Mouse (Mus musculus) neural tube, embryonic 13.5 days (tissue): Measurements from ENCODE around the gene Actr10. TPM values are rescaled to one million over a fixed set of nuclear protein-coding genes. Genes with fewer than 3 reads are reported as not detected.

Experiments used
- ATAC-seq: fragments of 200-750 bp; cut with Nextera tagmentation; 2 replicates; pipeline ENCODE4 v1.8.0; 2017; ENCODE audit warnings: low read depth, mild to moderate bottlenecking, moderate TSS enrichment, moderate library complexity
- H3K27ac ChIP-seq: fragments of 300-500 bp; sonication (generic); replicated peaks from 2 replicates; pipeline ENCODE4 v1.5.1; 2015; ENCODE audit warnings: moderate library complexity, mild to moderate bottlenecking, inconsistent platforms
- H3K27me3 ChIP-seq: fragments of 300-500 bp; sonication (generic); 2 replicates; pipeline ENCODE4 v1.6.1; 2015; ENCODE audit warnings: mild to moderate bottlenecking, inconsistent platforms
- H3K36me3 ChIP-seq: fragments of 300-500 bp; sonication (generic); 2 replicates; pipeline ENCODE4 v1.6.1; 2015; ENCODE audit warnings: mild to moderate bottlenecking, inconsistent platforms
- H3K4me1 ChIP-seq: fragments of 300-500 bp; sonication (generic); replicated peaks from 2 replicates; pipeline ENCODE4 v1.6.1; 2015; ENCODE audit warnings: inconsistent platforms
- H3K4me2 ChIP-seq: fragments of 300-500 bp; sonication (generic); 2 replicates; pipeline ENCODE4 v1.6.1; 2015; ENCODE audit warnings: inconsistent platforms, mild to moderate bottlenecking, moderate library complexity
- H3K4me3 ChIP-seq: fragments of 300-500 bp; sonication (generic); 2 replicates; pipeline ENCODE4 v1.5.1; 2015; ENCODE audit warnings: mild to moderate bottlenecking, inconsistent platforms
- H3K9ac ChIP-seq: fragments of 300-500 bp; sonication (generic); 2 replicates; pipeline ENCODE4 v1.6.1; 2015; ENCODE audit warnings: moderate library complexity, mild to moderate bottlenecking, inconsistent platforms
- H3K9me3 ChIP-seq: fragments of 300-500 bp; sonication (generic); 2 replicates; pipeline ENCODE4 v1.6.1; 2016; ENCODE audit warnings: inconsistent platforms
- WGBS: fragments of 180-500 bp; shearing (Covaris S2); methylation state at CpG from one replicate; pipeline ENCODE4 v1.1.7; 2015; 5-methylcytosine and 5-hydroxymethylcytosine counted together
- polyA plus RNA-seq: library from polyadenylated mRNA; unstranded; fragments of >200 nt; fragmentation: Nextera tagmentation; extraction: Ambion mirVana; gene quantifications from 2 replicates; pipeline ENCODE4 v1.2.1, GENCODE M21; 2015

Gene Actr10
- polyA plus RNA-seq, 1 experiment from 2014 or later = 256 TPM

GRCm38 (mm10) chr12:70911029-70911428 lies 26.6 kb upstream of the Actr10 start:
- Histone ChIP-seq H3K27me3 (no peaks in the 10 kb centered on the region), H3K4me1 (peaks cover 4% of the 10 kb centered on the region; the same call in 1 of the 2 replicates), H3K36me3 (no peaks in the 10 kb centered on the region), H3K9ac (no peak overlapping the region), H3K4me3 (no peak overlapping the region), H3K4me2 (no peak overlapping the region), H3K27ac (no peak overlapping the region), H3K9me3 (no peaks in the 10 kb centered on the region)
- peak; percentile 86 for ATAC-seq
- 12% methylated on average over 5 of the region's 5 CpGs for WGBS

DNA sequence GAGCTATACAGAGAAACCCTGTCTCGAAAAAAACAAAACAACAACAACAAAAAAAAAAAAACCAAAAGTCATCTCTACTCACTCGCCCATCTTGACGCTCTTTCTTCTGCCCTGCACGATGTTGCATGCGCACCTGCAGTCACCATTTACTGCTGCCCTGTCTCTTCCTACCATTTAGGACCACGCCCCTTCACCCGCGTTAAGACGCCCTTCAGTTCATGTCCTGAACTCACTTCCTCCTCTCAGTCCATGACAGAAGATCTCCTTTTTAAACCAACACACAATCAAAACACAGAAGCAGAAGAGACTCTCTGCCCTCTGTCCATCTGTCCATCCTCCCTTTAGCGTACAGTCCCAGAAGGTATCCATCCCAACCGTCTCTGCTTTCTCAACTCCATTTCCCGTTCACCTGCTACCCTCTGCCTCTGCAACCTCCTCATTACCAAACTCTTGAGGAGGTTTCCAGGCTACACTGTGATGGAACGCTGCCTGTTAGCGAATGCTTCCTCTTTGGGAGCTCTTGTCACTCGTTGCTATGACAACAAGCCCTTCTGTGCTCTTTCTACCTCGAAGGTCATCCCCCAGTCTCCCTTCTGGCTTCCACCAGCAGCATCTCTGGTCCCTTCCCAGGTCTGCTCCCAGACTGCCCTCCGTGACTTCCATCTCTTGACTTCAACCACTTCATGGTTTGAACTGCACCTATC lies 25.8 kb upstream of the Actr10 start:
- 69% methylated on average over 17 of the region's 17 CpGs for WGBS
- Histone ChIP-seq H3K4me3 (no peak overlapping the region), H3K4me2 (no peak overlapping the region), H3K27me3 (no peaks in the 10 kb centered on the region), H3K9ac (no peak overlapping the region), H3K9me3 (no peaks in the 10 kb centered on the region), H3K36me3 (no peaks in the 10 kb centered on the region), H3K4me1 (peaks cover 4% of the 10 kb centered on the region; the same call in 1 of the 2 replicates), H3K27ac (no peak overlapping the region)
- no peak for ATAC-seq

- no peak for ATAC-seq
Measured at GRCm38 (mm10) chr12:70913429-70913828, 24.2 kb upstream of the Actr10 start.

DNA sequence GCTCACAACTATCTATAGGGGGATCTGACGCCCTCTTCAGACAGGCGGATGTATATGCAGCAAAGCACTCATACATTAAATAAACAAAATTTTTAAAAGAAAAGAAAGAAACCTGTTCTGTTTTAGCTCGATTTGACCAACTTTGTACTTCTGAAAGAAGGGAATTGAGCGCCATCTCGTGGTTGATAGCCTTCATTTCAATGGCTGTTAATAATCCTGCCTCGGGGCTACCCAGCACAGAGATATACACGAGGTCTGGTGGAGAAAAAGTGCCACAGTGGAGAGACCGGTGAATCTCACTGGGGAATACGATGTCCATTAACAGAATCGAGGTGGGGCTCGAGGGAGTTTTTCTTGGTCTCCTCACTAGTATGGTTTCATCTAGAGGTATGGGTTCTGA lies 23.3 kb upstream of the Actr10 start:
- H3K27me3 ChIP-seq = no peaks in the 10 kb centered on the region
- no peaks in the 10 kb centered on the region for H3K9me3 ChIP-seq
- H3K36me3 ChIP-seq = no peaks in the 10 kb centered on the region
- WGBS = 50% methylated on average over 11 of the region's 11 CpGs
- ATAC-seq = no peak
- H3K4me2 ChIP-seq = no peak overlapping the region
- peaks cover 4% of the 10 kb centered on the region; the same call in 1 of the 2 replicates for H3K4me1 ChIP-seq
- H3K27ac ChIP-seq = no peak overlapping the region
- H3K9ac ChIP-seq = no peak overlapping the region
- no peak overlapping the region for H3K4me3 ChIP-seq

More at GRCm38 (mm10) chr12:70913429-70913828, 24.2 kb upstream of the Actr10 start:
- Histone ChIP-seq H3K9ac (no peak overlapping the region), H3K27me3 (no peaks in the 10 kb centered on the region), H3K36me3 (no peaks in the 10 kb centered on the region), H3K4me1 (peaks cover 4% of the 10 kb centered on the region; the same call in 1 of the 2 replicates), H3K4me3 (no peak overlapping the region), H3K4me2 (no peak overlapping the region), H3K9me3 (no peaks in the 10 kb centered on the region), H3K27ac (no peak overlapping the region)
- WGBS = 44% methylated on average over 3 of the region's 3 CpGs

- WGBS = 91% methylated on average over 4 of the region's 4 CpGs
- Histone ChIP-seq H3K9me3 (no peaks in the 10 kb centered on the region), H3K4me2 (no peak overlapping the region)
Measured at GRCm38 (mm10) chr12:70929781-70930180, 7.9 kb upstream of the Actr10 start.

DNA sequence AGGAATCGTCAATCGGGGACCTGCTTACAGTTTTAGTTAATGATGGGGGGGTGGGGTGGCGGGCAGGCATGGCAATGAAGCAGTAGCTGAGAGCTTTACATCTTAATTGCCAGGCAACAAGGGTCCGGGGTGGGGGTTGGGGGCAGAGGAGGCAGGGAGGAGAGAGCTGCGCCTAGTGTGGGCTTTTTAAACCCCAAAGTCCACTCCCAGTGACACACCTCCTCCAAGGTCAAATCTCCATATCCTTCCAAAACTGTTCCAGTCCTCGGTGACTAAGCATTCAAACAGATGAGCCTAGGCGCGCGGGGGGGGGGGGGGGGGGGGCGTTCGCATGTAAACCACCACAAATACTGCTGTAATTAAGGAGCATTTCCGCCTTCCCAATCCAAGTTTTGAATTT lies 507 bp upstream of the Actr10 start:
- Histone ChIP-seq H3K4me1 (peaks cover 12% of the 10 kb centered on the region), H3K27ac (peak overlapping the region; percentile 90), H3K4me3 (peak overlapping the region; percentile 81), H3K27me3 (no peaks in the 10 kb centered on the region), H3K9ac (peak overlapping the region; percentile 91), H3K4me2 (peak overlapping the region; percentile 78), H3K36me3 (peaks cover 9% of the 10 kb centered on the region), H3K9me3 (no peaks in the 10 kb centered on the region)
- peak; percentile 53 for ATAC-seq
- 18% methylated on average over 11 of the region's 12 CpGs for WGBS

More at GRCm38 (mm10) chr12:70929781-70930180, 7.9 kb upstream of the Actr10 start:
- Histone ChIP-seq H3K9ac (no peak overlapping the region), H3K4me1 (no peaks in the 10 kb centered on the region), H3K27me3 (no peaks in the 10 kb centered on the region), H3K4me3 (no peak overlapping the region), H3K27ac (no peak overlapping the region), H3K36me3 (no peaks in the 10 kb centered on the region)
- no peak for ATAC-seq

DNA sequence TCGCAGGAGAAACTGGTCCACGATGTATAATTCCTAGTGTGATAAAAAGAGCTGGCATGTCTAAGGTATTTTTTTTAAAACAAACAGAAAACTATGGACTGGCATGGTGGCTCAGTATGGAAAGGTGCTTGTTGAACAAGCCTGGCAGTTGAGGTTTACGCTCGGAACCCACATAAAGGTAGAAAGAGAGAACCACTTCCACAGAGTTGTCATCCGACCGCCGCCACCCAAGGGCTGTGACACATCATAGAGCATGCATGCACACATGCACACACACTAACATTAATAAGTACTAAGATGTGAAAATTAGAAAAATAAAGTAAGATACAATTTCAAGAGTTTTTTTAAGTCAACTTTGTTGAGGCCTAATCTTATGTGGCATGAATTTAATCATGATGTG lies 3.1 kb downstream of the Actr10 start:
- Histone ChIP-seq H3K4me2 (no peak overlapping the region), H3K9me3 (no peaks in the 10 kb centered on the region), H3K27me3 (no peaks in the 10 kb centered on the region), H3K36me3 (peaks cover 37% of the 10 kb centered on the region), H3K27ac (no peak overlapping the region), H3K9ac (no peak overlapping the region), H3K4me3 (no peak overlapping the region), H3K4me1 (peaks cover 12% of the 10 kb centered on the region)
- ATAC-seq = no peak
- WGBS = 98% methylated on average over 7 of the region's 7 CpGs

- no peak overlapping the region for H3K27ac ChIP-seq
- H3K9ac ChIP-seq = no peak overlapping the region
- peaks cover 6% of the 10 kb centered on the region for H3K4me1 ChIP-seq
- no peaks in the 10 kb centered on the region for H3K9me3 ChIP-seq
- no peak overlapping the region for H3K4me3 ChIP-seq
- WGBS = 98% methylated on average over 5 of the region's 5 CpGs
- H3K27me3 ChIP-seq = no peaks in the 10 kb centered on the region
- H3K36me3 ChIP-seq = peaks cover 63% of the 10 kb centered on the region
- no peak overlapping the region for H3K4me2 ChIP-seq
- ATAC-seq = no peak
Measured at GRCm38 (mm10) chr12:70944181-70944580, 6.5 kb downstream of the Actr10 start.

- ATAC-seq = no peak
- no peaks in the 10 kb centered on the region for H3K4me1 ChIP-seq
- H3K36me3 ChIP-seq = peaks cover 74% of the 10 kb centered on the region
- no peak overlapping the region for H3K4me2 ChIP-seq
- H3K4me3 ChIP-seq = no peak overlapping the region
- H3K27me3 ChIP-seq = no peaks in the 10 kb centered on the region
- H3K9me3 ChIP-seq = no peaks in the 10 kb centered on the region
- no peak overlapping the region for H3K9ac ChIP-seq
- H3K27ac ChIP-seq = no peak overlapping the region
- WGBS = 94% methylated on average over 10 of the region's 10 CpGs
Measured at GRCm38 (mm10) chr12:70946585-70947256, 9.1 kb downstream of the Actr10 start.

DNA sequence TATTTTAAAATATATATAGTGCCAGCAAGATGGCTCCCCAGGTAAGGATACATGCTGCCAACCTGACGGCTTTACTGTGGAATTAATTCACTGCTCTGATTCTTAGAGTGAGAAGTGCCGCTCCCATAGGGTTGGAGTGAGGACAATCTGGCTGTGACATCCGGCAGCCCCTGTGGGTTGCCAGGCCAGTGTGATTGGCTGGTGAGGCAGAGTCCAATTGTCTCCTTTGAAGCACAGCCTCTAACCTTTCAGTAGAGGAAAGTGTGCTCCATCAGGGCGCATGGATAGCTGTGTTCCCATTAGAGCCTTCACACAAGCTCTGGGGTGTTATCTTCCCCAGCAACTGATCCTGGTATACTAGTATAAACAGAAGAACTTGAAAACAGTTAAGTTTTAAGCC lies 21.0 kb downstream of the Actr10 start:
- ATAC-seq = no peak
- no peak overlapping the region for H3K9ac ChIP-seq
- 87% methylated on average over 4 of the region's 4 CpGs for WGBS

GRCm38 (mm10) chr12:70967581-70967980 lies 29.9 kb downstream of the Actr10 start:
- peak overlapping the region; percentile 56 for H3K4me2 ChIP-seq
- H3K9me3 ChIP-seq = no peaks in the 10 kb centered on the region
- peak overlapping the region; percentile 80 for H3K9ac ChIP-seq
- H3K27me3 ChIP-seq = no peaks in the 10 kb centered on the region
- ATAC-seq = no peak
- peaks cover 22% of the 10 kb centered on the region for H3K36me3 ChIP-seq
- peak overlapping the region; percentile 61 for H3K4me3 ChIP-seq
- peak overlapping the region; percentile 90 for H3K27ac ChIP-seq
- WGBS = 50% methylated on average over 8 of the region's 8 CpGs
- H3K4me1 ChIP-seq = peaks cover 7% of the 10 kb centered on the region

More for the DNA sequence above, 21.0 kb downstream of the Actr10 start:
- H3K36me3 ChIP-seq = peaks cover 89% of the 10 kb centered on the region
- H3K4me1 ChIP-seq = no peaks in the 10 kb centered on the region
- no peaks in the 10 kb centered on the region for H3K27me3 ChIP-seq
- no peak overlapping the region for H3K4me2 ChIP-seq
- H3K4me3 ChIP-seq = no peak overlapping the region
- no peaks in the 10 kb centered on the region for H3K9me3 ChIP-seq
- H3K27ac ChIP-seq = no peak overlapping the region

- Histone ChIP-seq H3K27me3 (no peaks in the 10 kb centered on the region), H3K4me1 (peaks cover 7% of the 10 kb centered on the region), H3K9ac (peak overlapping the region; percentile 80), H3K36me3 (peaks cover 16% of the 10 kb centered on the region), H3K4me2 (peak overlapping the region; percentile 56), H3K9me3 (no peaks in the 10 kb centered on the region), H3K27ac (peak overlapping the region; percentile 90), H3K4me3 (peak overlapping the region; percentile 61)
- under 1% methylated on average over 35 of the region's 35 CpGs for WGBS
- ATAC-seq = peak; percentile 87
Measured at GRCm38 (mm10) chr12:70968141-70968790, 30.6 kb downstream of the Actr10 start.
